Mouse (Mus musculus) cerebellum, adult 11 months (tissue): Measurements from ENCODE around the gene Hscb.
A peak's percentile ranks its signal among the peaks of the same experiment; 100 is the strongest.
"Not testable (repeated sequence)": the region's sequence is repeated elsewhere in the genome, so short reads cannot be mapped to it uniquely, and the experiment has no call there.

Source experiments
- DNase-seq: peaks from one replicate; pipeline ENCODE4 v3.0.0; 2022

Gene Hscb

DNA sequence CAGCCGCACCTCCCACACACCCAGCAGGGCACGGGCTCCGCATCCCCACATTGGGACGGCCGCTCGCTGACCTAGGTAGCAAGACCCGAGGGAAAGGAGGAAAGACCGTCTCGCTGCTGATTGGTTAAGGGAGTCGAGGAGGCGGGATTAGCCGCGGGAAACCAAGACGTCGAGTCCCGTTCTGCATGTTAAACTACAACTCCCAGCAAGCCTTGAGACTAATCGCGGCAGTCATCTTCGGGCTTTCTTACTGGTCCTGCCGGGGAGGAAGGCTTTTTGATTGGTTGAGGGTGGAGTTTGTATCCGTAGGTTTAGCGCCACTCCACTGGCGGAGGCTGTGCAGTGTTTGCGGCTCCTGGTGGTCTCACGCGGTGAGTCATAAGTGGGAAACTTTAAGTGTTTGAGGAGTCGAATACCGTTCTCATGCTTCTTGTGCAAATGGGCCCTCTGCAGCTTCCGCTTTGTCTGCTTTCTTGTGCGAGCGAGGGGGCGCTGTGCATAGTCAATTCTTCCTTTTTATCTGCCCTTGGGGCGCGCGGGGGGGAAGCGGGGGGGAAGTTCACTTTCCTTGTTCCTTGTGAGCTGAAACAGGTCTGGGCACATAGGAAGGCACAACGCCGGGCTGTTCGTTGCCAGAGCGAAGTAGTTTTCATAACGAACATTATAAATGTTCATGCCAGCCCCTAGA, at the start of gene Hscb, which contains the start of gene Chek2:
Hscb (minus strand) TSS at position 100 of the 688 bp plus-strand sequence.
Chek2 (plus strand) TSS at position 302 of the 688 bp plus-strand sequence.
- peak; percentile 98 for DNase-seq

DNA sequence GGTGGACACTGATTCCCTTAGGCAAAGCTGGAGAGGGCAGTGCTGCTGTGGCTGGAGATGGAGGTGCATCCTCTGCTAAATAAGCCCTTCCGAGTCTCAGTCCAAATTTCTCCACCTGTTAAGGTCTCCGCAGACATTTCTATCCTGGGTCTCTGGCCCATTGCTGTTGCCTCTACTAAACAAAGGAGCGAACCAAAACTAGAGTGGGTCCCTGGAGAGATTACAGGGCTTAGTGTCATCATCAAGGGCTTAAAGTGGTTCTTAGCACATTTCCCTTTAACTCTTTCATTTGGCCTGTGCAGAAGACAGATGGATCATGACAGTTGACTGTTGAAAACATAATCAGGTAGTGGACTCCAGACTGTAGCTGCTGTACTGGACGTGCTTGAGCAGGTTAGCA, 49.0 kb upstream of the Hscb start:
- DNase-seq = no peak

DNA sequence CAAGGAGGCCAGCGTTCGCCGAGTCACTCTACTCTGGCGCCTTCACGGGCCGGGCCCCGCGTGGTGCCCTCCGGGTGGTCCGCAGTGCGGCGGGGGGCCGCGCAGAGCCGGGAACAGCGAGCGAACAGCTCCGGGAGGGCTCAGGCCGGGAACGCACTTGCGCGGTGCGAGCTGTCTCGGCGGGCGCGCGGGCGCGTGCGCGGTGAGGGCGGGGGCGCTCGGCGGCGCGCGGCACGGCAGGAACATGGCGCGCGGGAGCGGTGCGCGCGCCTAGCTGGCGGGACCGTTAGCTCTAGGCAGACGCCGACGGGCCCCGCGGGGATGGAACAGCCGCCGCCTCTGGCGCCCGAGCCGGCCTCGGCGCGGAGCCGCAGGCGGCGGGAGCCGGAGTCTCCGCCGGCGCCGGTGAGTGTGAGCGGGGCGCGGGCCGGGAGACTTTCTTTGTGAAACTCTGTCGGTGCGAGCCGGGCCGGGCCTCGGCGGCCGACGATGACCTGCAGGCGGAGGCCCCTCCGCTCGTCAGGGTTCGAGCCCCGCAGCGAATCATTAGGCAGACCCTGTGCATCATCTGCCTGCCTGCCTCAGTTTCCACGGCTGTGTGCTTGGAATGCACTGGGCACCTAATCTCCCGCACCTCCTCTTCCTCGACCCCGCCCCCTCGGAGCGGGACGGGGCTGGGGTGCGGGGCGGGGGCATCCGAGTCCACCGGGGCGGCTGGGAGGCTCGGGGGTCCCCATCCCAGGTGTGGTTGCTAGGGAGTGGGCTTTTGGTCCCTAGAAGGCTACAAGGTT, 40.2 kb upstream of the Hscb start, which contains the start of gene Ttc28:
Ttc28 (plus strand) TSS at position 220 of the 791 bp plus-strand sequence.
- peak; percentile 85 for DNase-seq

DNA sequence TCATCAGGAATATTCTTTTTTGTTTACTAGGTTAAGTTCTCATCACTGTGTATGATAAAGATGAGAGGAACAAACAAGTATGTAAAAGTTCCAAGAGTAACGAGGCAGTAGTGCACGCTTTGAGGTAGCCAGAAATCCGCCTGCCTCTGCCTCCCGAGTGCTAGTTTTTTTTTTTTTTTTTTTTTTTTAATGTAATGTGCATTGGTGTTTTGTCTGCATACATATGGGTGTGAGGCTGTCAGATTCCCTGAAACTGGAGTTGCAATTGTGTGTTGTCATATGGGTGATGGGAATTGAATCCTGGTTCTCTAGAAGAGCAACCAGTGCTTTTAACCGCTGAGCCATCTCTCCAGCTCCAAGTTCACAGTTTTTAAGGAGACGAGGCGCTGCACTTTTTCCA, 39.5 kb upstream of the Hscb start:
- no peak for DNase-seq

DNA sequence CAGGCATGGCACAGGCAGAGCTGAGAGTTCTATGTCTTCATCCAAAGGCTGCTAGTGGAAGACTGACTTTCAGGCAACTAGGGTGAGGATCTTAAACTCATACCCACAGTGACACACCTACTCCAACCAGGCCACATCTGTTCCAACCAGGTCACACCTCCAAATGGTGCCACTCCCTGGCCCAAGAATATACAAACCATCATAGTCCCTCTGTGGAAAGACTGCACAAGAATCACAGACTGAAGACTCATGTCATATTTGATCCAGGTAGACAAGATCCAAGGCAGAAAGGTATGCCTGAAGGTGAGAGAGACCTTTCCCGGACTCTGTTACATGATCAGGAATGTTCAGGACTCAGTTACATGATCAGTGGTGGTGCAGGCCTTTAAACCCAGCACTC, 38.9 kb upstream of the Hscb start:
- DNase-seq = not testable (repeated sequence)

DNA sequence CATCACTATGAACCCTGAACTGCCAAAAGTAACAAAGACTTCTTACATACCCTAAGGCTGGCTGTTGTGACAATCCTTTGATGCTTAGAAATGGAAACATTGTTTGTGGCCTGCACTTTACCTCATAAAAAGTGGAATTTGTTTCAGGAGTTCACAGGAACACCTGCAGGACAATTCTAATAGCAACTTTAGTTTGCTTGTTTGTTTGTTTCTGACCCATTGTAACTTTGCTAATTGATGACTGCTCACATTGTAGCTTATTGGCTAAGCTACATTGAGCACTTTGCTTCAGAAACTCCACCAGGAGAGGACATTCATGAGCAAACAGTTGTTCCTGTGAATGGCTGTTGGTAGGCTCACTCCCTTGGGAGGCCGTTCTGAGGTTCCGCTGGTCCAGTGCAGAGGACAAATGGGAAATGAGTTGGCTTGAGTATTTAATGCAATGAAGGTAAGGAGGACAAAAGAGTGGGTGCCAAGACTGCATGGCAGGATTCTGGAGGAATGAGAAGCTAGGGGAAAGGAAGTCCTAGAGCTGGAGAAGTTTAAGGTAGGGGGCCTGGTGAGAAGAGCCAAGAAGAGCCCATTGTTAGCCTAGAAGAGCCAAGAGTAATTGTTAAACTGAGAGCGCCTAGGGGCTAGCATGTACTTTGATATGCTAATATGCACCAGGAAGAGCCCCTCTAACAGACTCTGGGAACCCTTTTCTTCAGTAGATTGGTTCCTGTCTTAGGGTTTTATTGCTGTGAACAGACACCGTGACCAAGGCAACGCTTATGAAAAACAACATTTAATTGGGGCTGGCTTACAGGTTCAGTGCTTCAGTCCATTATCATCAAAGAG, 38.3 kb upstream of the Hscb start:
- DNase-seq = no peak

DNA sequence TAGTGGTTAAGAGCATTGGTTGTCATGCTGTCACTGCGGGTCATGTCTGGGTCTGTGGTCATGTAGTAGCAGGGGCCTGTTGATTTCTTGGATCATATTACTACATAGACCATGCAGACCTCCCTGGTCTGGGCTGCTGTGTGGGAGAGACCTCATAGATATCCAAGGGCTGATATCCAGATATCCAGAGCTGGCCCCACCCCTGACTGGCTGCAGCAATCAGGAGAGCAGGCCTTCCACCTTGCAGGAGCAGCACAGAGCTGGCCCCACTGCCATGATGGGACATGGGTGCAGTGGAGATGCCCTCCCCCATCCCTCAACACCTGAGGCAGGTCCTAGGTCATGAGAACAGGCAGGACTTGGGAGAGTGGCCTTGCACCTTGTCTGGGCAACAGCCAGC, 35.7 kb upstream of the Hscb start:
- no peak for DNase-seq

DNA sequence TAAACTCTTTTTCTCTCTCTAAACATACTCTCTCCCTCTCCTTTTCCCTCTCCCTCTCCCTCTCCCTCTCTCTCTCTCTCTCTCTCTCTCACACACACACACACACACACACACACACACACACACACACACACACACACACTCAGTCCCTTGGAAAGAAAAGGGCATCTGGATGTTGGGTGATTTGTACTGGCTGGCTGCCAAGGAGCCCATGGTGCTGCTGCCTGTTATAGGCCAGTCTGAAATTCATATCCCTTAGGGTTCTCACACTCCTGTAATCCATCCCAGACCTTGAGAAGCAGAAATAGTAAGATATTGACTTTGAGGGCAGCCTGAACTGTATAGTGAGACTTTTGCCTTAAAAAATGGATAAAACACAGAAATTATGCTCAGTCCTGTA, 35.1 kb upstream of the Hscb start:
- no peak for DNase-seq

DNA sequence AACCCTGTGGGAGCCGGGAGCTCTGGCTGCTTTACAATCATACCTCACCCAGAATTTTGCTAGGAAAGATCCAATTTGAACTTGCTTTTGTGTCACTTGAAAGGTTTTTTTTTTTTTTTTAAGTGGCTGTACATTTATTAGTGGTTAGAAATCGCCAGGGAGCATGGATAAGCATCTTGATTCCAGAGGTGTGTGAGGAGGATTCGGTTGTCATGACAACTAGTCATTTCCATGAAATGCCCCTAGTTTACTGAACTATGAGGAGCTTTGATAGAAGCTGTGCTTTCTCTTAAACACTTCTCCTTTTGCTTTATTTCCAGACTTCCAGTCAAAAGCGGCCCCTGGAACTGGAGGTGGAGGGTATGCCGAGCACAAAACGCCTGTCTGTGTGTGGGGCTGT, 33.6 kb upstream of the Hscb start:
- no peak for DNase-seq

DNA sequence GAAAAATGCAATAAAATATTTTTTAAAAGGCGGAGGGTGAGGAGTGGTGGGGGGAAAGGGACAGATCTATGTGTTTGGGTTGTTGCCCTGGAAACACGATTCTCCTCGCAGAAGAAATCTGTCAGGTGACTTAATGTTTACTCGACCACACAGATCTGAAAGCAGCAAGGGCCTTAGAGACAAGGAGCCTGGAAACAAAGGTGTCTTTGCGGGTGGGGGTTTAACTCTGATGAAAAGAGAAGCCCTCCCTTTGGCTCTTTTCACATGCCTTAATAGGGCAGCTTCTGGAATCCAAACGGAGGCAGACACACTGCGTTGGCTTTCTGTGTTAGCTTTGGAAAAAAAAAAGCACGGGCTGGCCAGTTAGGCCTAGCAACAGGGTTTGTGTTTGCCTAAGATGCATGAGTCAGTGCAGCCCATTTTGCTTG, 29.7 kb upstream of the Hscb start:
- no peak for DNase-seq

DNA sequence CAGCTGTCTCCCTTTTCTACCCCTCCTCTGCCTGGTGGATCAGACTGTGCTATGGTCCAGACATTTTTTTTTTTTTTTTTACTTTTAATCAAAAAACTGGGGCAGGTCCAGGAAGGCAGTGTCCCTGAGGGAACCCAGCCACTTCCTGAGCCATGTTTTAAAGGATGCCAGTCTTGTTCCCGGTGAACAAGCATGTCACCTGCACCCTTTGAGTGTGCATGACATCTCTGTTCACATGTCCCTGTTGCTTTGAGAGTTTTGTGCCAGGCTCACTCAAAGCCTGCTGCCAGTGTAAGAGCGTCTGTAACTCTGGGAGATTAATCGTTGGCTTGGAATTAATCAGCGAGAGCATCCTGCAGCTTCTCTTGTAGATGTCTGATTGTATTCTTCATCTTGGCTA, 28.9 kb upstream of the Hscb start:
- no peak for DNase-seq

DNA sequence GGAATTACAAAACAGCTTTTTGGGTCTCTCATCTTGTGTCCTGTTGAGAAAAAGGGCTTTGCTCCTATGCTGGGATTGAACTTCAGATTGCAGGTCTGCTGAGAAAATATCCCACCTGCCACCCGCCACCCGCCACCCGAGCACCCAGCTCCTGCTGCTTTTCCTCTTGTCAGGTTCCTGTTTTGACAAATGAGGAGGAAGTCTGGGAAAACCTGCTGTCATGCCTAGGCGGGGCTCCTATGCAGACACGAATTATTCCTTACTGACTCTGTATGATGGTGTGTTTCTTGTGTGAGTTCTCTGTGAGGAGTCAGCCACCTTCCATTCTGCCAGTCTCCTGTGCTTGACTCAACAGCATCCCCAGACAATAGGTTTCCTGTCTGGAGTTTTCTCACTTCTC, 20.9 kb upstream of the Hscb start:
- no peak for DNase-seq

DNA sequence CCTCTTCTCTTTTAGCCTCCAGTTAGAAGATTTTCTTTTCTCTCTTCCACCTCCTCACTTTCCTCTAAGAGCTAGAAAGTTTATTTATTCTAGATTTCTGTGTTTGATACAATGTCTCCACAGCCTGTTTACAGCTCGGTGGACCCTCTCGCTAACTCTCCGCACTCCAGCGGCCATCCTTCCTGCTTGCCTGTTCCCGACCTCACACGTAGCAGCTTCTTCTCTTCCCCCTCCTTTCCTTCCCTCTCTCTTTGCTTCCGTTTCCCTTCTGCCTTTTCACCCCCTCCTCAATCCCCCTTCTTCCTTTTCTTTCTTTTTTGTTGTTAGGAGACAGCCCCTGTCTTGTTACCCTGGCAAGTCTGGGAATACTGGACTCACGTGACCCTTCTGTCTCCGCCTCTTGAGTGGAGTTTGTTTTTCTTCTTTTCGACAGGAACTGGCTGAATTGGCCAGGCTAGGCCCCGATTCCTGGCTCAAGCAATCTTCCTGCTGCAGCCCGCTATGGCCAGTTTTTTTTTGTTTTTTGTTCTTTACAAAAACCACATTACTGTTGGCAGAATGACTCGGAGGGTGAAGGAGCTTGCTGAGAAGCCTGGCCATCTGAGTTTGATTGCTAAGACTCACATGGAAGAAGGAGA, 19.6 kb upstream of the Hscb start:
- no peak for DNase-seq

DNA sequence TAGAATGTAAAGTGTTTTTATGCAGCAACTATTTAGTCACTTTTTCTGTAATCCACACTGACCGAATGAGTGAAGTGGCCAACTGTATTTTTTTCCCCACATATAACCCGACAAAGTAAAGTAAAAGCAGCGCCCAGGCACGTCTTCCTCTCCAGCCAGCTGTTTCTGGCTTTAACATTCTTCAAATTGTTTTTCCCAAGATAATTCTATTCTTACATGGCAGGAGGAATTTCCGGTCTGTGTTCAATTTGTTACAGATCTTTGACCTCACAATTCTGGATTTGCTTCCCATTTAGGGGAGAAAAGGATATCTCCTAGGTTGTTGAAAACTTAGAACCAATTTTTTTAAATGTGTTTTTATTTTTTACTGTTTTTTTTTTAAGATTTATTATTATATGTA, 17.5 kb upstream of the Hscb start:
- DNase-seq = no peak

DNA sequence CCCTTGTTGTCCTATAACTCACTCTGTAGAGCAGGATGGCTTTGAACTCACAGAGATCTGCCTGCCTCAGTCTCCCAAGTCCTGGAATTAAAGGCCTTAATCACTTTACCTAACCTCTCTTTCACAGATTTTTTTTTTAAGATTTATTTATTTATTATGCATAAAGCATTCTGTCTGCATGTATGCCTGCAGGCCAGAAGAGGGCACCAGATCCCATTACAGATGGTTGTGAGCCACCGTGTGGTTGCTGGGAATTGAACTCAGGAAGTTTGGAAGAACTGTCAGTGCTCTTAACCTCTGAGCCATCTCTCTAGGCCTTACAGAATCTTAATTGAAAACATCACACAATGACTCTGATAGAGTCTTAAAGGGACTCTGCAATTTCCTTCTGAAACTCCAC, 13.4 kb upstream of the Hscb start:
- DNase-seq = no peak

DNA sequence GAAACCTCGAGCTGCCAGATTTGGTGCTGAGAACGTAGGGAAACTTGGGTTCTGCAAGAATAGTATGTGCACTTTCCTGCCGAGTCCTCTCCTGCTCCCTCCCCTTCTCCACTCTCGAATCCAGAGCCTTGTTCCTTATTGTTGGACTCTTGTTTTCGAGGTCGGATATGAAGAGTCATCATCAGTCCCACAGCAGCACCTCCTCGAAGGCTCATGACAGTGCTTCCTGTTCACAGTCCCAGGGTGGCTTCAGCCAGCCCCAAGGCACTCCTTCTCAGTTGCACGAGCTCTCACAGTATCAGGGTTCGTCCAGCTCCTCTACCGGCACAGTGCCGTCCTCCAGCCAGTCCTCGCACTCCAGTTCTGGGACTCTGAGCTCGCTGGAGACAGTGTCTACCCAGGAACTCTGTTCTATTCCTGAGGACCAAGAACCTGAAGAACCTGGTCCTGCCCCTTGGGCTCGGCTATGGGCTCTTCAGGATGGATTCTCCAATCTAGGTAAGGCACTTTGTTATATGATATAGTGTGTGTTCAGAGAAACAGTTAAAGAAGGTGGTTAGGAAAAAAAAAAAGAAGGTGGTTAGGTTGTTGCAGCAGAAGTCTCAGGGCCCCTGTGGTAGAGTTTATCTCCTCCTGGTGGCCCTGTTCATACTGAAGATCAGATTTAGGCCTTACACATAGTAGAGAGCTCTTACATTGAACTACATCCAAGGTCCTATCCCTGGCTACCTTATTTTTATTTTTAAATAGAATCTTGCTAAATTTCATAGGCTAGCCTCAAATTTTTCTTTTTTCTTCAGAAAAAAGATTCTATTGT, 1.7 kb upstream of the Hscb start:
- peak; percentile 10 for DNase-seq

DNA sequence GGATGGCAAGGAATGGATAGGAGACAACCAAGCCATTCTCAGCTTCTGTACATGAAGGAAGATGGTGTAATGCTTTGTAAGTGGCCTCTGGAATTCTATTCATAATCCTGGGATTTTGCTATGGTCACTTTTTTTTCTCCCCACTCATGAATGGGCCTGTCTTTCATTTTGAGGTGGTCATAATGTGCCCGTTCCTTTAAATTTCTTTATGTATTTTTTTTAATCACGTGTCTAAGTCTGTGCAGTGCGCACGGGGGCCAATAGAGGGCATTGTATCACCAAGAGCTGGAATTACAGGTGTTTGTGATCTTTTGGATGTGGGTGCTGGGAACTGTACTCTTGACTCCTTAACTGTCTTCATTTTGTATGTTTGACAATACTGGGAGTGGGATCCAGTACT, 888 bp upstream of the Hscb start:
- DNase-seq = peak; percentile 39

DNA sequence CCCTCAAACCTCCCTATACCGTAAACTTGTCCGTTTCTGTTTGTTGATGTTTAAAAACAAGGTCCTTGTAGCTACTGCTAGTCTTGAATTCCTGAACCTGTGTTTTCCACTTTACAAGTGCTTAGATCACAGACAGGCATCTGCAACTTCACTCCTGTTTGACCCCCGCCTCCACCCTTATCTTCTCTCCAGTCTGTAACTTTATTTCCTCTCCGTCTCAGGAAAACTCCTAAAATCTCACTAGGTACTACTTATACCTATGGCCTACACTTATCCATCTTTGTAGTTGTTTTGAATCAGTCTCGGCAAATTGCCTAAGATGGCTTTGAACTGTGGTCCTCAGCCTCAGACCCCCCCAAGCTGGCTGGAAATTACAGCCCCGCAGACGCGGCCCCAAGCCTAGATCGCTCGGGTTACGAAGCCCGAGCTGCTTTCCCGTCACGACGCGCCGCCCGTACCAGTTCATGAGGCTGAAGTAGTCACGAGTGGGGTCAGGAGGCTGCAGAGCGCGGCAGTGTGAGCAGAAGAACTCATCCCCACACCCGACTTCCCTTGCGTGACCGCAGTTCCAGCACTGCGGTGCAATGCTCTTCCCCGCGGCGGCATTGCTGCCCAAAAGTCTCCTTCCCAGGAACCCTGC, 419 bp downstream of the Hscb start:
- no peak for DNase-seq

DNA sequence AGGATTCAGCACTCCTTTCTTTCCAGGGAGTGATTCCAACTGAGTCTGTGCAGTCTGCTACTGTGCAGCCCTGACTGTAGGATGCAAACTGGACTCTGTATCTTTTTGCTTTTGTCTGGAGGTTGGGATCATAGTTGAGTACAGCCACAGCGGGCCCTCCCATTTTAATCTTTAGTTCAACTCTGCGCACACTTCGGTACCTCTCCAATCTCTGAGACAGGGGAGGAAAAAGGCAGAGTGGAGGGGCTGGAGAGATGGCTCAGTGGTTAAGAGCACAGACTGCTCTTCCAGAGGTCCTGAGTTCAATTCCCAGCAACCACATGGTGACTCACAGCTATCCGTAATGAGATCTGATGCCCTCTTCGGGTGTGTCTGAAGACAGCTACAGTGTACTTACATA, 1.6 kb downstream of the Hscb start:
- DNase-seq = not testable (repeated sequence)

DNA sequence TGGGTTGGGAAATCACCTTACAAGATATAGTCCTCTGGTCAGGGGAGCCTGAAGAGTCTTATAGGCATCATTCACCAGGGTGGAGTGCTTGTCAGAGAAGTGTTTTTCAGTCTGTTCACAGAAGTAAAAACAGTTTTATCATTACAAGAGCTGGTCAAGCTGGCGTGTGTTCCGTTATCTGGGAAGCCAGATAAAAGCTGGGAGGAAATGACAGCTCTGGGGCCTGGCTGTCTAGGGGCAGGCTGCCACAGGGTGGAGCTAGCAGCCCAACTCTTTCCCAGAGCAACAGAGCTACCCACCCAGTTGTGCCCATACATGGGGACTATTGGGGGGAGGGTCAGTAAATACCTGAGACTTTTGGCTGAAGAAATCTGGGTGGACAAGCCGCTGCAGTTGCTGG, 3.6 kb downstream of the Hscb start:
- peak; percentile 14 for DNase-seq

DNA sequence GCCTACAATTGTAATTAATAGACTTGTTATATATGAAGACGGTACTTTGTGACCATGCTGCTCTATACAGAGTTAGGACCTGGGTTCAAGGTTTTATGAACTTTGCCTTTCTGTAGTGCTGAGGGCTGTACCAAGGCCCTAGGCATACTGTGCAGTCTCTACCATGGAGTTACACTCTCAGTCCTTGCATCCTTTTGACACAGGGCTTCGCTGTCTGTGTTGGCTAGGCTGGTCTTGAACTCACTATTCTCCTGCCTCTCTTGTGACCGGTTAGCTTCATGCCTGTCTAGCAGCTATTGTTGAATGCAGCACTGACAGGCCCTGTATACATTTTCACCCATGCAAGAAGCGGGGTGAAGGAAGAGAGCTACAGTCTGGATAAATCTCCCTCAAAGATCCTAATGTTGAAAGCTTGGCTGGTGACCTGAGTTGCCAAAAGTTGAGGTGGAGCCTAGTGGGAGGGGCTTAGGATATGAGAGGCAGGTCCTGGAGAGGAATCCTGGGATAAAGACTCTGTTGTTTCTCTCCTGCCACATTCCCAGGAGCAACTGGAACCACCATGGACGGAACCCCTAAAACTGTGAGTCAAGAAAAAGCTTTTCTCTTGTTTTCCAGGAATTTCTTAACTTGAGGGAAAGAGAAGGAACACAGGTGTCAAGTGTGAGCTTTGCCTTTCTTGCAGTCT, 8.4 kb downstream of the Hscb start:
- no peak for DNase-seq
